Mouse (Mus musculus): Measurements from ENCODE around the gene Aff2. TPM values are rescaled to one million over a fixed set of nuclear protein-coding genes. Genes with fewer than 3 reads are reported as not detected.

Aff2 gene
- polyA plus RNA-seq, 1 experiment, result 0.62 TPM

DNA sequence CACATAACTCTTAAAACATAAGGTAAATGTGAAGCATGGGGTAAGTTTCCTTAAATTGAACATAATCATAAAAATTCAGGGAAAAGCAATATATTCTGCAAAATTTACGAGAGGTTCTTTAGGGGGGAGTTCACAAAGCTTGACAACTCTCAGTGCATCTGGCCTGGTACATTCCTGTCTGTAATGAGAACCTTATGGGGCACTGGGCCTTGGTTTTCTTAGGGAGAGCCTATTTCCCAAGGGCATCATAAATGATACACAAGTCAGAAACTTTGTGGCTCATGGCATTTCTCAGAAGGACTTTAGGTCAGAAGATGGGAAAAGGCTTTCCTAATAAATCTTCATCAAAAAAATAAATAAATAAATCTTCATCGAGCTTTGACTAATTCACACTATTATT, 13.2 kb downstream of the Aff2 start:
- Histone ChIP-seq H3K36me3 (ENCODE audit: control insufficient read depth, insufficient read depth, low read length) (no peaks in the 10 kb centered on the region), H3K4me3 (ENCODE audit: control insufficient read depth, low read depth, low read length) (no peak overlapping the region), H3K27ac (ENCODE audit: control insufficient read depth, insufficient read depth, low read depth, low read length) (no peak overlapping the region), H3K27me3 (ENCODE audit: control insufficient read depth, insufficient read depth, low read length) (no peaks in the 10 kb centered on the region), H3K4me1 (ENCODE audit: control insufficient read depth, insufficient read depth, low read length) (no peaks in the 10 kb centered on the region)
- no peak for TF ChIP-seq POLR2A (IDR thresholded peaks at IDR 0.05; ENCODE audit: control insufficient read depth, low read depth, low read length)
- TF ChIP-seq CTCF (IDR thresholded peaks at IDR 0.05; ENCODE audit: control insufficient read depth, insufficient read depth, insufficient replicate concordance, low read depth, low read length), result no peak

- no peaks in the 10 kb centered on the region for H3K4me1 ChIP-seq (ENCODE audit: control insufficient read depth, insufficient read depth, low read length)
Measured at GRCm38 (mm10) chrX:69389738-69390137, 29.6 kb downstream of the Aff2 start.

DNA sequence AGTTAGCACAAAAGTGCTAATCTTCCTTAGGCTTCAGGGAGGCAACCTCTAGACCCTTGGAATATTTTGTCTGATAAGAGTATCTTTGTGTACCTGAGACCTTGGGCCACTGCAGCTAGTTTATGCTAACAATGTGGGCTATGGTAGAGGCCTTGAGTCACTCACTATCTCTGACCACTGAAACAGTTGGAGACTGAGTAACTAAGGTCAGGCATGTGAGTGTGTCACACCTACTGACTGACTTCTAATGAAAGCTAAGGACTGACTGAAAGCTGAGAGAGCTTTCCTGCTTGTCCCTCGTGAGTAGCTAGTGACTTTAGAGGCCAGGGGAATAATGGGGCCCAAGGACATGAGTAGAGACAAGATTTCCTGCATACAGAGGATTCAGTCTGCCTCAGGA, 54.9 kb downstream of the Aff2 start:
- Histone ChIP-seq H3K27me3 (ENCODE audit: control insufficient read depth, insufficient read depth, low read length) (no peaks in the 10 kb centered on the region), H3K4me3 (ENCODE audit: control insufficient read depth, low read depth, low read length) (no peak overlapping the region), H3K36me3 (ENCODE audit: control insufficient read depth, insufficient read depth, low read length) (no peaks in the 10 kb centered on the region), H3K27ac (ENCODE audit: control insufficient read depth, insufficient read depth, low read depth, low read length) (no peak overlapping the region), H3K4me1 (ENCODE audit: control insufficient read depth, insufficient read depth, low read length) (no peaks in the 10 kb centered on the region)
- no peak for TF ChIP-seq CTCF (IDR thresholded peaks at IDR 0.05; ENCODE audit: control insufficient read depth, insufficient read depth, insufficient replicate concordance, low read depth, low read length)

More at GRCm38 (mm10) chrX:69389738-69390137, 29.6 kb downstream of the Aff2 start:
- Histone ChIP-seq H3K27ac (ENCODE audit: control insufficient read depth, insufficient read depth, low read depth, low read length) (no peak overlapping the region), H3K27me3 (ENCODE audit: control insufficient read depth, insufficient read depth, low read length) (no peaks in the 10 kb centered on the region), H3K4me3 (ENCODE audit: control insufficient read depth, low read depth, low read length) (no peak overlapping the region), H3K36me3 (ENCODE audit: control insufficient read depth, insufficient read depth, low read length) (no peaks in the 10 kb centered on the region)
- no peak for TF ChIP-seq POLR2A (IDR thresholded peaks at IDR 0.05; ENCODE audit: control insufficient read depth, low read depth, low read length)
- TF ChIP-seq CTCF (IDR thresholded peaks at IDR 0.05; ENCODE audit: control insufficient read depth, insufficient read depth, insufficient replicate concordance, low read depth, low read length), result no peak

DNA sequence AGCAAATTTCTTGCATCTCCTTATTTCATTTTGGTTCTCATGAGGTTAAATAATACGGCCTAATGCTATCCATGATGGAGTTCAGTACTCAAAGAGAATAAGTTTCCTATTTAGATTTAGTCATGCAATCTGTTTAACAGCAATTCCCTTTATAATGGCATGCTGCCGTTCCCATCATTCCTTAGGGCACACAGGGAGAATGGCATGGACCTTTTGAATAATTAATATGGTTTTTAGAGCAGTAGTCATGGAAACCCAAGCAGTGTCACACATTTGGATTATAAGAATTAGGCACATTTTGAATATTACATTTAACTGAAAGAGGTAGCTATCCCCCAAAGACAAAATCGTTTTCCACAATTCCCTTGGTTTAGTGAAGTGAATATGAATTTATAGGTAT, 78.3 kb downstream of the Aff2 start:
- Histone ChIP-seq H3K4me1 (ENCODE audit: control insufficient read depth, insufficient read depth, low read length) (no peaks in the 10 kb centered on the region), H3K36me3 (ENCODE audit: control insufficient read depth, insufficient read depth, low read length) (no peaks in the 10 kb centered on the region), H3K27ac (ENCODE audit: control insufficient read depth, insufficient read depth, low read depth, low read length) (no peak overlapping the region), H3K4me3 (ENCODE audit: control insufficient read depth, low read depth, low read length) (no peak overlapping the region), H3K27me3 (ENCODE audit: control insufficient read depth, insufficient read depth, low read length) (no peaks in the 10 kb centered on the region)
- no peak for TF ChIP-seq POLR2A (IDR thresholded peaks at IDR 0.05; ENCODE audit: control insufficient read depth, low read depth, low read length)
- TF ChIP-seq CTCF (IDR thresholded peaks at IDR 0.05; ENCODE audit: control insufficient read depth, insufficient read depth, insufficient replicate concordance, low read depth, low read length), result no peak

DNA sequence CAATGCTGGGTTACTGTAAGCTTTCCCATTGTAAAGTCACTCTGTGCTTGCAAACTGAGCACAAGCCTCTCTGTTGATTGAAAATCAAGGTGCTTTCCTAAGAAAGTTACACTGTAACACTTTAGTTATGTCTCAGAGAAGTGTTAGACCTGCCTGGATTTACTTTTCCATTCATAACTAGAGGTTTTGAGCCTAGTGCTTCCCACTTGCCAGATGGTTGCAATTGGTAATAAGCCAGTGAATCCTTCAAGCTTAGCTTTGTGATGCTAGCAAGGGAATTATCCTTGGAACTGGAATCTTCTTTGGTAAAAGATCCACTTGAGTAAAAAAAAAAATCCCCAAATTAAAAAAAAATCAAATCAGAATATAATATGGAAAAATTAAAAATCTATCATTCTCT, 81.8 kb downstream of the Aff2 start:
- Histone ChIP-seq H3K4me3 (ENCODE audit: control insufficient read depth, low read depth, low read length) (no peak overlapping the region), H3K4me1 (ENCODE audit: control insufficient read depth, insufficient read depth, low read length) (no peaks in the 10 kb centered on the region), H3K36me3 (ENCODE audit: control insufficient read depth, insufficient read depth, low read length) (no peaks in the 10 kb centered on the region), H3K27me3 (ENCODE audit: control insufficient read depth, insufficient read depth, low read length) (no peaks in the 10 kb centered on the region), H3K27ac (ENCODE audit: control insufficient read depth, insufficient read depth, low read depth, low read length) (no peak overlapping the region)
- TF ChIP-seq CTCF (IDR thresholded peaks at IDR 0.05; ENCODE audit: control insufficient read depth, insufficient read depth, insufficient replicate concordance, low read depth, low read length) (no peak), POLR2A (IDR thresholded peaks at IDR 0.05; ENCODE audit: control insufficient read depth, low read depth, low read length) (no peak)

DNA sequence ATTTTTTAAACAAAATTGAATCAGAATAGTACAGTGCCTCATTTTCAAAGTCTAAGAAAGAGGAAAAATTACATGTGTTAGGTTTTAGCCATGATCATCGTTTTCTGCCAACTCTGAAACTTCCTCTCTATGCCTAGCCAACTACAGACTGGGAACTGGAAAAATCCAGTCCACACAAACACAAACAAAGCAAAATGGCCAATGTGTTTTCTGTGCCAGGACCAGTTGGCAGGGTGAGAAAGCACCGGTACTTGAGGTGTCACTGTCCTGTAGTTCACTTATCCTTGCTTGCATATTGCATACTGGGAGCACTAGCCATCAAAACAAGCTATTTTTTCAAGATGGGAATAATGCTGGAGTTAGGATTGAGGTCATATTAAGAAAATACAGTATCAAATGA, 100.8 kb downstream of the Aff2 start:
- Histone ChIP-seq H3K36me3 (ENCODE audit: control insufficient read depth, insufficient read depth, low read length) (no peaks in the 10 kb centered on the region), H3K27ac (ENCODE audit: control insufficient read depth, insufficient read depth, low read depth, low read length) (no peak overlapping the region), H3K4me3 (ENCODE audit: control insufficient read depth, low read depth, low read length) (no peak overlapping the region), H3K4me1 (ENCODE audit: control insufficient read depth, insufficient read depth, low read length) (no peaks in the 10 kb centered on the region), H3K27me3 (ENCODE audit: control insufficient read depth, insufficient read depth, low read length) (no peaks in the 10 kb centered on the region)
- TF ChIP-seq CTCF (IDR thresholded peaks at IDR 0.05; ENCODE audit: control insufficient read depth, insufficient read depth, insufficient replicate concordance, low read depth, low read length) (no peak), POLR2A (IDR thresholded peaks at IDR 0.05; ENCODE audit: control insufficient read depth, low read depth, low read length) (no peak)

DNA sequence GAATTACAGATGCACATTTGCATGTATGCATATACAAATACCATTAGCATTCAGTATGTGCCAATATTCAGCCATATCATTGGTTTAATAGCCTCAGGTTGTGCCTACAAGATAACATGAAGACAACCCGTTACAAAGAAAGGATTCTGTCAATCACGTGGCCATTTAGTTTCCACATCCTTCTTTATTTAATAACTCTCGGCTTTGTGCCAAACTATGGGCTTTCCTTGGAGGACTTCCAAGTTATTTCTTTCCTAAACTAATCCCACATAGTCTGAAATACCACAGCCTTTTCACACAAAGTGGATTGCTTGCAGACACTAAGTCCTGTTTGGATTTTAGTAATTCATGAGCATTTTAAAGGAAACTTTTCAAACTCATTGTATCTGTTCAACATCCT, 142.0 kb downstream of the Aff2 start:
- no peaks in the 10 kb centered on the region for H3K4me1 ChIP-seq (ENCODE audit: control insufficient read depth, insufficient read depth, low read length)
- TF ChIP-seq POLR2A (IDR thresholded peaks at IDR 0.05; ENCODE audit: control insufficient read depth, low read depth, low read length), result no peak
- TF ChIP-seq CTCF (IDR thresholded peaks at IDR 0.05; ENCODE audit: control insufficient read depth, insufficient read depth, insufficient replicate concordance, low read depth, low read length), result no peak
- H3K27me3 ChIP-seq (ENCODE audit: control insufficient read depth, insufficient read depth, low read length), result no peaks in the 10 kb centered on the region
- H3K27ac ChIP-seq (ENCODE audit: control insufficient read depth, insufficient read depth, low read depth, low read length), result no peak overlapping the region
- H3K4me3 ChIP-seq (ENCODE audit: control insufficient read depth, low read depth, low read length), result no peak overlapping the region
- no peaks in the 10 kb centered on the region for H3K36me3 ChIP-seq (ENCODE audit: control insufficient read depth, insufficient read depth, low read length)

- Histone ChIP-seq H3K4me1 (ENCODE audit: control insufficient read depth, insufficient read depth, low read length) (no peaks in the 10 kb centered on the region), H3K36me3 (ENCODE audit: control insufficient read depth, insufficient read depth, low read length) (no peaks in the 10 kb centered on the region), H3K27ac (ENCODE audit: control insufficient read depth, insufficient read depth, low read depth, low read length) (no peak overlapping the region), H3K4me3 (ENCODE audit: control insufficient read depth, low read depth, low read length) (no peak overlapping the region), H3K27me3 (ENCODE audit: control insufficient read depth, insufficient read depth, low read length) (no peaks in the 10 kb centered on the region)
- TF ChIP-seq POLR2A (IDR thresholded peaks at IDR 0.05; ENCODE audit: control insufficient read depth, low read depth, low read length) (no peak), CTCF (IDR thresholded peaks at IDR 0.05; ENCODE audit: control insufficient read depth, insufficient read depth, insufficient replicate concordance, low read depth, low read length) (no peak)
Measured at GRCm38 (mm10) chrX:69518040-69518575, 158.0 kb downstream of the Aff2 start.

Data from testis, adult 2 months (tissue).